Mouse (Mus musculus) heart, embryonic 14.5 days (tissue): ENCODE results near the gene 2010111I01Rik. TPM values are rescaled to one million over a fixed set of nuclear protein-coding genes. Genes with fewer than 3 reads are reported as not detected.

Experiments
- ATAC-seq: fragments of 200-750 bp; cut with Nextera tagmentation; 2 replicates; pipeline ENCODE4 v1.8.0; 2017; ENCODE audit warnings: low read depth, moderate TSS enrichment; ENCODE audit not compliant: insufficient number of reproducible peaks, insufficient read depth, low FRiP score
- H3K27ac ChIP-seq, 2 experiments: fragments of 200-500 bp in 1 of 2; fragments of 300-500 bp in 1 of 2; sonication (generic) in 1 of 2; replicated peaks in 1 of 2; 2 replicates each; pipeline ENCODE4 v1.5.1; 2012 to 2014; ENCODE audit warnings: low read depth in 2 of 2, low read length in 2 of 2, control low read depth in 1 of 2, mild to moderate bottlenecking in 1 of 2, mixed read lengths in 1 of 2; ENCODE audit not compliant: control insufficient read depth in 1 of 2, insufficient read depth in 1 of 2
- H3K27me3 ChIP-seq: fragments of 300-500 bp; sonication (generic); 2 replicates; pipeline ENCODE4 v1.6.1; 2014; ENCODE audit warnings: mild to moderate bottlenecking, low read length, control low read depth; ENCODE audit not compliant: control insufficient read depth, insufficient read depth
- H3K36me3 ChIP-seq: fragments of 300-500 bp; sonication (generic); 2 replicates; pipeline ENCODE4 v1.6.1; 2014; ENCODE audit warnings: mild to moderate bottlenecking, control low read depth, low read length, mixed read lengths; ENCODE audit not compliant: control insufficient read depth, insufficient read depth
- H3K4me1 ChIP-seq, 2 experiments: fragments of 200-500 bp in 1 of 2; fragments of 300-500 bp in 1 of 2; sonication (generic) in 1 of 2; 2 replicates each; pipeline ENCODE4 v1.6.1; 2012 to 2014; ENCODE audit warnings: low read length in 2 of 2, control low read depth in 1 of 2, mixed read lengths in 1 of 2; ENCODE audit not compliant: control insufficient read depth in 2 of 2, insufficient read depth in 2 of 2
- H3K4me2 ChIP-seq: fragments of 300-500 bp; sonication (generic); 2 replicates; pipeline ENCODE4 v1.6.1; 2014; ENCODE audit warnings: mild to moderate bottlenecking, low read length
- H3K4me3 ChIP-seq, 2 experiments: fragments of 200-500 bp in 1 of 2; fragments of 300-500 bp in 1 of 2; sonication (generic) in 1 of 2; 2 replicates each; pipeline ENCODE4 v1.5.1; 2012 to 2014; ENCODE audit warnings: low read length in 2 of 2, mild to moderate bottlenecking in 2 of 2, control low read depth in 1 of 2, low read depth in 1 of 2, moderate library complexity in 1 of 2; ENCODE audit not compliant: control insufficient read depth in 1 of 2, insufficient read depth in 1 of 2
- H3K9ac ChIP-seq: fragments of 300-500 bp; sonication (generic); 2 replicates; pipeline ENCODE4 v1.6.1; 2014; ENCODE audit warnings: mild to moderate bottlenecking, low read length
- H3K9me3 ChIP-seq: fragments of 300-500 bp; sonication (generic); 2 replicates; pipeline ENCODE4 v1.6.1; 2016; ENCODE audit warnings: low read length, control low read depth; ENCODE audit not compliant: control insufficient read depth
- WGBS: fragments of 180-500 bp; shearing (Covaris S2); extraction: QIAGEN DNeasy Blood & Tissue Kit; methylation state at CpG from one replicate; pipeline ENCODE4 v1.1.7; 2014; 5-methylcytosine and 5-hydroxymethylcytosine counted together
- polyA plus RNA-seq: library from polyadenylated mRNA; unstranded; fragments of >200 nt; fragmentation: Nextera tagmentation; extraction: Ambion mirVana; gene quantifications from 2 replicates; pipeline ENCODE4 v1.2.1, GENCODE M21; 2014

2010111I01Rik gene
- polyA plus RNA-seq, 1 experiment from 2014 or later, result 69.5 TPM

DNA sequence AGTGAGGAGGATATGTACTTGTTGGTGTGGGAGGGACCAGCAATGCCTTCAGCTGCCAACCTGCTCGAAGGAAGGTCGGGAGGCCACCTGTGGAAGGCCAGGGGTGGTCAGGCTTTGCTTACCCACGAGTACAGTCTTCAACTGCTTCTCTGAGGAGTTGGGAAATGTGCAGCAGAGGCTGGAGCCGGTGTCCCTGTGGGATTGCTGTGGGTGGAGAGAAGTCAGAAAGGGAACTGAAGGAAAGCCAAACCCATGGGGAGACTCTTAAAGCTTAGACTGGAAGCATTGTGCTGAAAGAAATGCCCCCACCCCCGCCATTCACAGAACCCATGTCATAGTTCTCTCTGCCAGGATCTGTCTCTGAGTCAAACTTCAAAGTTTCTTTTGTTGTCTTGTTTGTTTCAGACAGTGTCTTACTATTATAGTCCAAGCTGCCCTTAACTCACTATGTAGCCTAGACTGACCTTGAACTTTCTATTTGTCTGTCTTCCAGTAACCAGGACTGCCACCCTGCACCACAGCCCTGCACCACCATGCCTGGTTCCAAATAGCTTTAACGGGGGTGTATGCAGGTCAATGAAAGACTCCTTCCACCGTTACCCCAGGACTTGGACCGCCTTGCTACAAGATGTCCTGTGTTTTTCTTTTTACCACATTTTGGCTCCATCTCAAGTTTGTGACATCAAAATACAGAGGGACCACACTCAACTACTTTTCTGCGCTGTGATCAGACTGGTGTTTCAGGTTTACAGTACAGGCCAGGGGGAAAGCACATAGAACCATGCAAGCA, 358.8 kb downstream of the 2010111I01Rik start:
- Histone ChIP-seq H3K9me3 (no peaks in the 10 kb centered on the region), H3K4me1 (peaks cover 12 to 23% of the 10 kb centered on the region in 2 experiments), H3K4me3 (no peak overlapping the region), H3K27me3 (no peaks in the 10 kb centered on the region), H3K36me3 (no peaks in the 10 kb centered on the region; the same call in 1 of the 2 replicates), H3K27ac (0 out of 4 replicates have a peak overlapping the region, but pooled peaks of 1 of the 2 experiments have one; percentile 68), H3K9ac (no peak overlapping the region), H3K4me2 (no peak overlapping the region)
- 66% methylated on average over 9 of the region's 9 CpGs for WGBS
- no peak; the same call in 1 of the 2 replicates for ATAC-seq

DNA sequence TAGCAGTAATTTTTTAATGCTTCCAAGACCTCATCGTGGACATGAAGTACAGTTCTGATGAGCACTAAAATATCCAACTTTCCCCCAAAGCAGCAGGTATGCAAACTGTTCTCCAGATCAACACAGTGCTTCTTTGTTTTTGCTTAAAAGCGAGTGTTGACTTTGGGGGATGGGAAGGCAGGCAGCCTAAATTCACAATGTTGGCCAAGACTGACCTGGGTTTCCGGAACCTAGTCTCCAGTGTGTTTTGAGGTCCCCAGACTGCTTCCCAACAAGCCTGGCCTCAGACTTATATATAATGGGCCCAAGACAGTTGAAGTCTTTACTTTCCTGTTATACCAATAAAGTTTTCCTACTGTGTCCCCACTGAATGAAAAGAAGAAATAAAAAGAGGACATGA, 359.6 kb downstream of the 2010111I01Rik start:
- no peak for ATAC-seq
- H3K27me3 ChIP-seq, result no peaks in the 10 kb centered on the region
- 63% methylated on average over 3 of the region's 3 CpGs for WGBS

DNA sequence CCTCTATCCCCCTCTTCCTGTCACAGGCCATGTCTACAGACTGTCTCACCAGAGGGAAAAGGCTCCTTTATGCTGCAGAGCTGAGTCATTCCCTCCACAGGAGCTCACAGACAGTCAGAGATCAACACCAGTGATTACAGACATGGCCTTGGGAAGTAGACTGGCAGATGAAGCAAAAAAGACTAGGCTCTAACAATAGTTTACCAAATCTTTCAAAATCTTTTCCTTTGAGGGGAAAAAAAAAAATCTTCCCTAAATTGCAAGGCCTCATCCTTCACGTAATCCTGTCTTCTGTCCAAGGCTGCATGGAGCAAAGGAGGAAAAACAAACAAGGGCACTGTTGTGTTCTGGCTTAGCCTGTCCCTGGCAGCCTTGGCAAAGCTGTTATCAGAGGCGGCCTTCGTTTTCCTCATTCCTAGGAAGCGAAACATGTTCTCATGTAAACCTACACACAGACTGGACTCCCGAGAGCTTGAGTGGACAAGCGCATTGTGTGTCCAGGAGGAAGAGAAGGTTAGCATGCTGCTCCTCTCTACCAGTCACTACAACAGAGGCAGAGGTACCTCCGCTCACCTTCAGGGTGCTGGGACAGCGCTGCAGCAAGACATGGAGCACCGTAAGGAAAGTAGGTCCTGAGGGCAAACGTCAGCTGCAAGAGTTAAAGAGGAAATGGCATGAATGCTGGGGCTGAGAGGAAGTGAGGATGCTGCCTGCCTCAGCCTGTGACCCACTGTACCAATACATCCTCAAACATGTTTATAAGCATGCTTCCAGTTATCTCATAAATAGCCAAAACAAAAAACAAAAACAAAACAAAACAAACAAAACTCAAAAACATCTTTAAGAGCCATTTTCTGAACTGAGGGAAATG, 360.5 kb downstream of the 2010111I01Rik start:
- no peak overlapping the region for H3K4me2 ChIP-seq
- no peaks in the 10 kb centered on the region for H3K27me3 ChIP-seq
- H3K36me3 ChIP-seq, result peaks cover 3% of the 10 kb centered on the region
- H3K4me1 ChIP-seq, result peaks cover 12 to 23% of the 10 kb centered on the region in 2 experiments
- no peaks in the 10 kb centered on the region for H3K9me3 ChIP-seq
- ATAC-seq, result no peak
- no peak overlapping the region for H3K9ac ChIP-seq
- WGBS, result 59% methylated on average over 10 of the region's 10 CpGs
- peak overlapping the region; percentile 8 to 68 for H3K27ac ChIP-seq
- no peak overlapping the region for H3K4me3 ChIP-seq

More for the DNA sequence above, 359.6 kb downstream of the 2010111I01Rik start:
- peak overlapping the region; percentile 25 to 68; a peak in 2 of 4 replicates for H3K27ac ChIP-seq
- no peak overlapping the region for H3K4me3 ChIP-seq
- no peak overlapping the region for H3K4me2 ChIP-seq
- peaks cover 12 to 23% of the 10 kb centered on the region in 2 experiments for H3K4me1 ChIP-seq
- H3K9ac ChIP-seq, result no peak overlapping the region
- H3K36me3 ChIP-seq, result no peaks in the 10 kb centered on the region; the same call in 1 of the 2 replicates
- no peaks in the 10 kb centered on the region for H3K9me3 ChIP-seq

DNA sequence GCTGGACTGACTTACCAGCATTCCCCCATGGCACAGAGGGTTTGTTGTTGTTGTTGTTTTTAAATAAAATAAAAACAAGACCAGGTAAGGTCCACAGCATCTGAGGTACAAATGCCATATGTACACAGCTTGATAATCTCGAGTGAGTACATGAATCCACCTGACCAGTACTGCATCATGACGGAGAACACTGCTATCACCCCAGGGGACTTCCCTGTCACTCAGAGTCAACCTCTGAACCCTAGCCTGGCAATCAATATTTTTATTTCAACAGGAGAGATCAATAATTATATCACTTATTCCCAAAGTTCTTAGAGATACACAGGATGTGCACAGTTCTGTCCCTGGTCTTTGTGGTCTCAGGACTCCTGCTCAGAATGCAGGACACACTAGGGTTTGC, 361.3 kb downstream of the 2010111I01Rik start:
- 77% methylated on average over 2 of the region's 2 CpGs for WGBS
- no peak overlapping the region for H3K9ac ChIP-seq
- H3K4me1 ChIP-seq, result peaks cover 12 to 23% of the 10 kb centered on the region in 2 experiments

DNA sequence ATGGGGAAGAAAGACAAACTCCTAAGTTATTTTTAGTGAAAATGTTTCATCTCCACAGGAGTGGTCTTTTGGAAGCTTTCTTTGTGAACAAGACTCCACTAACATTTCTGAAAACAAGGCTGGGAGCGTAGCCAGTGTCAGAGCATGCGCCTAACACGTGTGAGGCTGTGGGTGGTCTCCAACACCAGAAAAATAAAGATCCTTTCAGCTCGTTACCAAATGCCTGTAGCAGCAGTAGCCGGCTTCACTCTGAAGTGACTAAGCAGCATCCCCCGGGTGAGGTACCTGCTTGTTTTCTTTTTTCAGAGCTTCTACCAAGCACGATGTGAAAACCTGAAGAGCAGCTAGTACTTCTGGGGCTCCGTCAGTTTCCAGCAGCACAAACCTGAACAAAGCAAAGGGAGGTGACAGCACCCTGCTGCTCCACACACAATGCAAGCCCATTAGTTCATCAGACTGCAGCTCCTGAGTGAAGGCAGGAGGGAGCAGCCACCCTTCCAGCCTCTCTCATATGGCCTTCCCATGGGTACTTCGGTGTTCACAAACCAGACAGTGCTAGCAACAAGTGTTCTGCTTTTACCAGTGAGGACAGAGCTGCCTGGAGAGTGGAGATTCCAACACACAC, 365.7 kb downstream of the 2010111I01Rik start:
- peaks cover under 1 to 2% of the 10 kb centered on the region in 2 experiments; a peak in 2 of 4 replicates for H3K4me1 ChIP-seq
- no peak for ATAC-seq
- WGBS, result 50% methylated on average over 9 of the region's 9 CpGs
- no peak overlapping the region for H3K4me3 ChIP-seq
- H3K9ac ChIP-seq, result no peak overlapping the region
- no peaks in the 10 kb centered on the region for H3K27me3 ChIP-seq
- no peaks in the 10 kb centered on the region for H3K9me3 ChIP-seq
- H3K36me3 ChIP-seq, result peaks cover 4% of the 10 kb centered on the region; the same call in 1 of the 2 replicates
- no peak overlapping the region for H3K27ac ChIP-seq
- no peak overlapping the region for H3K4me2 ChIP-seq

More for the DNA sequence above, 361.3 kb downstream of the 2010111I01Rik start:
- no peak for ATAC-seq
- Histone ChIP-seq H3K9me3 (no peaks in the 10 kb centered on the region), H3K27ac (no peak overlapping the region), H3K4me3 (no peak overlapping the region), H3K4me2 (no peak overlapping the region), H3K36me3 (peaks cover 4% of the 10 kb centered on the region), H3K27me3 (no peaks in the 10 kb centered on the region)

DNA sequence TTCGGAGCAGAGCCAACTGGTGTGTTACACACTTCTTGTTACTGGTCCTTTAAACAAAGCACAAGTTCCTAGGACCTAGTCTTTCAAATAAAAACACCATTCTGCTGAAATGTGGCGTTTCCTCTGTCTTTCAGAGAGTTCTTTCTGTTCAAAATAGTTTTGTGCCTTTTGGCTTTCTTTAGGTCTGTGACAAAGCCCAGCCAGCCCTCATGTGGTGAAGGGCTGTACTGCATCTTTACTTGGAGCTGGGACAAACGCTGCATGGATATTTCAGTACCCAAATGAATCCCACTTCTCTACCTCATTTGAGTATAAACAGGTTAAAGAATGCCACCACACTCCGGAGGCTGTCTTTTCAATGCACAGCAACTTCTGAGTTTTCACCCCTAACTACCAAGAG, 366.7 kb downstream of the 2010111I01Rik start:
- no peak overlapping the region for H3K9ac ChIP-seq
- H3K4me3 ChIP-seq, result no peak overlapping the region
- no peaks in the 10 kb centered on the region for H3K27me3 ChIP-seq
- no peak overlapping the region for H3K27ac ChIP-seq
- no peaks in the 10 kb centered on the region for H3K9me3 ChIP-seq
- H3K4me2 ChIP-seq, result no peak overlapping the region
- H3K4me1 ChIP-seq, result no peaks in the 10 kb centered on the region; a peak in 1 of 4 replicates
- WGBS, result 41% methylated on average over 4 of the region's 4 CpGs
- peaks cover 4% of the 10 kb centered on the region; the same call in 1 of the 2 replicates for H3K36me3 ChIP-seq
- ATAC-seq, result no peak
